Mouse (Mus musculus) liver, postnatal 0 days (tissue): ENCODE results near the gene Syn3.

Source experiments
- CTCF ChIP-seq: sonication (generic); IDR thresholded peaks from 2 replicates; pipeline ENCODE4 v1.5.1; 2016; ENCODE audit warnings: antibody characterized with exemption, low read depth
- EP300 ChIP-seq: IDR thresholded peaks from 2 replicates; pipeline ENCODE4 v1.6.1; 2016; ENCODE audit warnings: antibody characterized with exemption, low read depth, mild to moderate bottlenecking

DNA sequence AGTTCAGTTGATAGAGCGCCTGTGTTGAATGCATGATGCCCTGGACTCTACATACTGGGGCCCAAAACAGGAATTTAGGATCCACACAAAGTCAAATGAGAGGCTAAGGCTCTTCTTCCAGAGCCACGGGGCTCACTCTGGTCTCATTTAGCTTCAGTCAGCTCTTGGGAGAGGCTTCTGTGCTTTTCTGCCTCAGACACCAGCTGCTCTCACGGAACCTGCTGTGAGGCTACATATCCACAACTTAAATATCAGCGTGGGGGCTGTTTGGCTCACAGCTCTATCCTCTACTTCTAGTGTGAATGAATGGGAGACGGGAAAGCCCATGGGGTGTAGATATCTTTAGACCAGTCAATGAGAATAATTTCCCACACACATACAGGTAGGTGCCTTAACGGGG, 109.9 kb downstream of the Syn3 start:
- TF ChIP-seq CTCF (no peak), EP300 (no peak)
